ENCODE assay signal across 9 mouse cellular contexts in the genomic region with DNA sequence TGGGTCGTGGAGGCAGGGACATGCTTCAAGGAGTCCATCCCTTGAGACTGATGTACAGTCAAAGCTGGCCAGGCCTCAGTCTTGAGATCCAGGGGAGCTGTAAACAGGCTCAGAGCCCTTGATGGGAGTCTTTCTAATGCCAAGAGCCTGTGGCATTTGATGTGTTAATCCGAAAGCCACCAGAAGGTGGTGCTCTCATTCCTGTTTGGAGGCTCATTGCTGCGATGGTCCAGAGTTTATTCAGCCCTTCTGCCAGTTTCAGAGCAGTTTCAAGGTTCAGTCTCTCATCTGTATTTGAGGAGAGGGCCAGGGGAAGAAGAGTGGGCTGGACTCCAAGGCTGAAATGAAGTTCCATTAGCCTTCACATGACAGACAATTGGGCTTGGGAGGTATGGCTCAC.
DNase-seq lines count a peak whose midpoint lies in the region; ATAC-seq and TF ChIP-seq lines count a peak whose summit lies in the region.
"Had no signal": no experiment of that assay in that cellular context is flagged by ENCODE, and none has a peak within 500 bp of the region (broad histone marks: within the 10 kb centered on the region; RNA-seq: fewer than 3 reads in every experiment).

No protein-coding gene starts in this region.

- intact Hi-C loops in left cerebral cortex, postnatal 14 days (cut with DNase I) = loop anchor here (1.0 to 10.0 kb wide), 3 partner anchors 184 to 482 kb away; no protein-coding TSS in a partner anchor

- 6% methylated on average over 3 of the region's 3 CpGs for WGBS in liver, embryonic 12.5 days (ENCODE audit: insufficient replicate concordance)
- 18% methylated on average over 3 of the region's 3 CpGs for WGBS in forebrain, embryonic 11.5 days
- WGBS in hindbrain, embryonic 16.5 days = 10% methylated on average over 3 of the region's 3 CpGs
- 9% methylated on average over 3 of the region's 3 CpGs for WGBS in midbrain, postnatal 0 days

- H3K9me3 ChIP-seq in liver, embryonic 12.5 days (replicated peaks) = no peaks in the 10 kb centered on the region
- H3K9me3 ChIP-seq in forebrain, embryonic 11.5 days (ENCODE audit: control insufficient read depth, low read length) = no peaks in the 10 kb centered on the region
- H3K9me3 ChIP-seq in hindbrain, embryonic 16.5 days (ENCODE audit: control insufficient read depth, low read length) = no peaks in the 10 kb centered on the region
- H3K9me3 ChIP-seq in midbrain, postnatal 0 days (ENCODE audit: low read length) = no peaks in the 10 kb centered on the region

- no peak overlapping the region for H3K27ac ChIP-seq in liver, embryonic 12.5 days
- no peak overlapping the region for H3K27ac ChIP-seq in forebrain, embryonic 11.5 days (ENCODE audit: low read depth, low read length)
- H3K27ac ChIP-seq in hindbrain, embryonic 16.5 days (ENCODE audit: low read depth, low read length) = no peak overlapping the region
- H3K27ac ChIP-seq in midbrain, postnatal 0 days (ENCODE audit: low read depth, low read length) = no peak overlapping the region
- H3K27ac ChIP-seq: macrophage had no signal

- DNase-seq in liver = peak; percentile 34
- peak; percentile 49 for DNase-seq in brain, embryonic 18.5 days (ENCODE audit: low read depth, low spot score)
- DNase-seq in forebrain, embryonic 11.5 days (ENCODE audit: low spot score) = peak; percentile 80
- peak; percentile 85 to 88 for DNase-seq in left cerebral cortex, postnatal 14 days (ENCODE audit: low spot score in 2 of 2)
- peak; percentile 91 for DNase-seq in midbrain, postnatal 0 days (ENCODE audit: low spot score)
- DNase-seq in thymus, postnatal 14 days = peak; percentile 49

- no peak overlapping the region for H3K9ac ChIP-seq in liver, embryonic 12.5 days
- no peak overlapping the region for H3K9ac ChIP-seq in forebrain, embryonic 11.5 days (ENCODE audit: low read length)
- no peak overlapping the region for H3K9ac ChIP-seq in hindbrain, embryonic 16.5 days (ENCODE audit: low read depth, low read length)
- no peak overlapping the region for H3K9ac ChIP-seq in midbrain, postnatal 0 days (replicated peaks; ENCODE audit: low read length, poor library complexity, severe bottlenecking)

- ATAC-seq in liver, embryonic 12.5 days = no peak
- ATAC-seq in forebrain, embryonic 11.5 days (replicated peaks; ENCODE audit: low FRiP score) = no peak; the same call in 1 of the 2 replicates
- ATAC-seq in hindbrain, embryonic 16.5 days = peak; percentile 43; the same call in 1 of the 2 replicates
- ATAC-seq in midbrain, postnatal 0 days (ENCODE audit: low FRiP score) = peak; percentile 48; the same call in 1 of the 2 replicates

- H3K27me3 ChIP-seq in liver, embryonic 12.5 days (replicated peaks) = peaks cover 13% of the 10 kb centered on the region; the same call in 1 of the 2 replicates
- no peaks in the 10 kb centered on the region for H3K27me3 ChIP-seq in forebrain, embryonic 11.5 days (ENCODE audit: control insufficient read depth, insufficient read depth, low read length)
- no peaks in the 10 kb centered on the region; the same call in 1 of the 2 replicates for H3K27me3 ChIP-seq in hindbrain, embryonic 16.5 days (replicated peaks; ENCODE audit: control insufficient read depth, insufficient read depth, low read length)
- no peaks in the 10 kb centered on the region for H3K27me3 ChIP-seq in midbrain, postnatal 0 days (ENCODE audit: insufficient read depth, low read length)

- no peak overlapping the region for H3K4me3 ChIP-seq in liver, embryonic 12.5 days
- no peak overlapping the region for H3K4me3 ChIP-seq in forebrain, embryonic 11.5 days (ENCODE audit: low read depth, low read length)
- no peak overlapping the region for H3K4me3 ChIP-seq in hindbrain, embryonic 16.5 days (ENCODE audit: low read length)
- H3K4me3 ChIP-seq in midbrain, postnatal 0 days (ENCODE audit: low read depth, low read length) = no peak overlapping the region

- no peaks in the 10 kb centered on the region for H3K36me3 ChIP-seq in liver, embryonic 12.5 days
- no peaks in the 10 kb centered on the region for H3K36me3 ChIP-seq in forebrain, embryonic 11.5 days (ENCODE audit: control insufficient read depth, insufficient read depth, low read length)
- H3K36me3 ChIP-seq in hindbrain, embryonic 16.5 days (ENCODE audit: control insufficient read depth, insufficient read depth, low read length) = no peaks in the 10 kb centered on the region
- no peaks in the 10 kb centered on the region for H3K36me3 ChIP-seq in midbrain, postnatal 0 days (ENCODE audit: insufficient read depth, low read length)

- no peaks in the 10 kb centered on the region for H3K4me1 ChIP-seq in liver, embryonic 12.5 days
- no peaks in the 10 kb centered on the region for H3K4me1 ChIP-seq in forebrain, embryonic 11.5 days (replicated peaks; ENCODE audit: control insufficient read depth, insufficient read depth, low read length)
- no peaks in the 10 kb centered on the region for H3K4me1 ChIP-seq in hindbrain, embryonic 16.5 days (ENCODE audit: control insufficient read depth, insufficient read depth, low read depth, low read length)
- 0 out of 2 replicates have a peak, but pooled peaks cover 2% of the 10 kb centered on the region for H3K4me1 ChIP-seq in midbrain, postnatal 0 days (ENCODE audit: insufficient read depth, low read length)

- no peak overlapping the region for H3K4me2 ChIP-seq in liver, embryonic 12.5 days
- H3K4me2 ChIP-seq in forebrain, embryonic 11.5 days (ENCODE audit: low read depth, low read length, severe bottlenecking) = no peak overlapping the region
- H3K4me2 ChIP-seq in hindbrain, embryonic 16.5 days (ENCODE audit: low read length) = no peak overlapping the region
- H3K4me2 ChIP-seq in midbrain, postnatal 0 days (ENCODE audit: low read depth, low read length, poor library complexity, severe bottlenecking) = no peak overlapping the region

- peak; percentile 94 for TF ChIP-seq CTCF in midbrain, postnatal 0 days (IDR thresholded peaks at IDR 0.05)

Comparison
In these comparisons a context has a peak if more than half of its experiments do, and no peak if none do; other contexts are left out.
1. DNase-seq: peak in every context shown above with its lines; median percentile 91 in midbrain, postnatal 0 days; 86 in left cerebral cortex, postnatal 14 days; 80 in forebrain, embryonic 11.5 days; 49 in brain, embryonic 18.5 days; 49 in thymus, postnatal 14 days; 34 in liver.
2. ATAC-seq: peak in hindbrain, embryonic 16.5 days (single experiment) and midbrain, postnatal 0 days (single experiment); none in liver, embryonic 12.5 days (single experiment) and forebrain, embryonic 11.5 days (single experiment).